Mouse (Mus musculus) intestine, embryonic 14.5 days (tissue): ENCODE measurements around the gene Hcn4. TPM values are rescaled to one million over a fixed set of nuclear protein-coding genes. Genes with fewer than 3 reads are reported as not detected.
A peak's percentile ranks its signal among the peaks of the same experiment; 100 is the strongest.

ENCODE experiments used
- ATAC-seq: fragments of 200-750 bp; cut with Nextera tagmentation; replicated peaks from 2 replicates; pipeline ENCODE4 v1.8.0; 2017; ENCODE audit warnings: low read depth, moderate number of reproducible peaks, moderate TSS enrichment, moderate library complexity; ENCODE audit not compliant: low FRiP score, low TSS enrichment
- DNase-seq: peaks from one replicate; pipeline ENCODE4 v3.0.0-alpha.2; 2018; ENCODE audit warnings: low spot score
- H3K27ac ChIP-seq: fragments of 300-500 bp; sonication (generic); 2 replicates; pipeline ENCODE4 v1.5.1; 2014; ENCODE audit warnings: low read depth, mild to moderate bottlenecking, control low read depth
- H3K27me3 ChIP-seq: fragments of 300-500 bp; sonication (generic); replicated peaks from 2 replicates; pipeline ENCODE4 v1.6.1; 2014; ENCODE audit warnings: low read length, control low read depth; ENCODE audit not compliant: control insufficient read depth, insufficient read depth
- H3K36me3 ChIP-seq: fragments of 300-500 bp; sonication (generic); 2 replicates; pipeline ENCODE4 v1.6.1; 2014; ENCODE audit warnings: low read length, control low read depth; ENCODE audit not compliant: control insufficient read depth, insufficient read depth
- H3K4me1 ChIP-seq: fragments of 300-500 bp; sonication (generic); replicated peaks from 2 replicates; pipeline ENCODE4 v1.6.1; 2014; ENCODE audit warnings: low read length, control low read depth, mixed read lengths; ENCODE audit not compliant: control insufficient read depth, insufficient read depth
- H3K4me2 ChIP-seq: fragments of 300-500 bp; sonication (generic); 2 replicates; pipeline ENCODE4 v1.6.1; 2014; ENCODE audit warnings: low read length
- H3K4me3 ChIP-seq: fragments of 300-500 bp; sonication (generic); 2 replicates; pipeline ENCODE4 v1.5.1; 2014; ENCODE audit warnings: low read depth, low read length, control low read depth, mixed read lengths
- H3K9ac ChIP-seq: fragments of 300-500 bp; sonication (generic); 2 replicates; pipeline ENCODE4 v1.6.1; 2014; ENCODE audit warnings: mild to moderate bottlenecking, low read length
- H3K9me3 ChIP-seq: fragments of 300-500 bp; sonication (generic); 2 replicates; pipeline ENCODE4 v1.6.1; 2016; ENCODE audit warnings: low read length, control low read depth; ENCODE audit not compliant: control insufficient read depth
- WGBS: fragments of 180-500 bp; shearing (Covaris S2); extraction: QIAGEN DNeasy Blood & Tissue Kit; methylation state at CpG from one replicate; pipeline ENCODE4 v1.1.7; 2014; 5-methylcytosine and 5-hydroxymethylcytosine counted together
- polyA plus RNA-seq: library from polyadenylated mRNA; unstranded; fragments of >200 nt; fragmentation: Nextera tagmentation; extraction: Ambion mirVana; gene quantifications from 2 replicates; pipeline ENCODE4 v1.2.1, GENCODE M21; 2014

Hcn4 gene
- polyA plus RNA-seq, 1 experiment from 2014 or later: 0.31 TPM

DNA sequence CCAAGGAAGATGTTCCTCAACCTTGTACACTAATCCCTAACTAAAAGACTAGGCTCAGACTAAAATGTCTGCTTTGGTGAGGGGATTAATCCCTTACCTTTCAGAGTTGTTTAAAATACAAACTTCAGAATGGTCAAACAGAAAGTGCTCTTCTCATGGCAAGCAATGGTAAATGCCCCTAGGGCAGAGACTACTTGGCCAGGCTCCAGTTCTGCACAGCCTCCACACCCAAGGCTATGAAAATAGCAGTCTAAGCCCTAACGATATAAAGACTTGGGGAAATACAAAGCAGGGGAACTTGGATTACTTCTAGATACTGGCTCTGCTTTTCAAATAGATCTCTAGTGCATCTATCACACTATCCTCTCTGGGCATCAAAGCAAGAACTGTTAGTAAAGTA lies 59.5 kb downstream of the Hcn4 start:
- no peak overlapping the region for H3K9ac ChIP-seq
- peaks cover 79% of the 10 kb centered on the region for H3K36me3 ChIP-seq
- no peak overlapping the region for H3K4me3 ChIP-seq
- 58% methylated on average over 1 of the region's 1 CpGs for WGBS
- no peak for ATAC-seq
- H3K27ac ChIP-seq: no peak overlapping the region
- no peaks in the 10 kb centered on the region for H3K27me3 ChIP-seq
- H3K9me3 ChIP-seq: no peaks in the 10 kb centered on the region
- H3K4me2 ChIP-seq: no peak overlapping the region
- no peaks in the 10 kb centered on the region for H3K4me1 ChIP-seq
- no peak for DNase-seq

DNA sequence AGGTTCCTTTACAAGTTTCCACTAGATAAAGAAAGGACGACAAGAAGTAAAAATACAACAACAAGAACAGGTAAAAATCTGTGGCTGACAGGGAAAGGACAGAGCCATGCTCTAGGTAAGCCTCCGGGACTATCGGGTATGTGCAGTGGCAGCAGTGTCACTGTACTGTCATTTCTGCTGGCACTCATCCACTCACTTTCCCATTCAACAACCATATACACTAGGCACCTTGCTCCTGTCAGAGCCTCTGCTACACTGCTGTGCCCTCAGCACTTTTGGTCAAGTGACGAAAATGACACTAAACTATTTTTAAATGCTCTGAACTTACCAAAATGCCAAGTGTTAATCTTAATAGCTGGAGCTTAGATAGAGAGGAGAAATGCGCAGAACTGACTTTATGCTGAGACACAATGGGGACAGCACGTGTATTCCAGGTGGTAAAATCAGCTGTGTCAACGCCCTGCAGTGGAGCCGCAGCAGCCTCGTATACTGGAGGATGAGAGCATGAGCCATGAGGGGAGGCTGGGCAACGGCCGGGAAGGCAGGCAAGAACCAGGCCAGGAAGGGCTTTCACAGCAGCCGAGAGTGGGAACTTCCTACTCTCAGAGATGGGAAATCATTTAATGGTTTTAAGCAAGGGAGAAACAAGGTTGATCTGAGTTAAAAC lies 66.7 kb downstream of the Hcn4 start:
- peaks cover 74% of the 10 kb centered on the region for H3K36me3 ChIP-seq
- H3K27ac ChIP-seq: no peak overlapping the region
- no peaks in the 10 kb centered on the region for H3K9me3 ChIP-seq
- no peak for DNase-seq
- WGBS: 86% methylated on average over 12 of the region's 12 CpGs
- no peak overlapping the region for H3K9ac ChIP-seq
- no peak for ATAC-seq
- H3K4me2 ChIP-seq: no peak overlapping the region
- H3K27me3 ChIP-seq: no peaks in the 10 kb centered on the region
- no peaks in the 10 kb centered on the region for H3K4me1 ChIP-seq
- H3K4me3 ChIP-seq: no peak overlapping the region

DNA sequence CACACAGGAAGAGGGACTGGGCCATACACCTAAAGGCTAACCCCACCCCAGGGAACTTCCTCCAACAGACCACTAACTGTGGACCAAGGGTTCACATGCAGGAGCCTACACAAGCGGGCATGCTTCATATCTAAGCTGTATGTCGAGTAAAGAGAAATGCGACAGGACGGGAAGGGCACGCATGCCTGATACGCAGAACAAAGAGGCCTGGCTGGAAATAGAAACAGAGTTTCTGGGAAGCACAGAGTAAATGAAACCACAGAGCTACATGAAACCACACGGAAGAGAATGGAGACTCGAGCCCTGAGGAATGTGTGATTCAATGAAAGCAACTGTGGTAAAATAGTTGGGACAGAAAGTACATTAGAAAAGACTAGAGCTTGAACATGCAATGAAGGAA lies 67.7 kb downstream of the Hcn4 start:
- no peaks in the 10 kb centered on the region for H3K4me1 ChIP-seq
- H3K4me3 ChIP-seq: no peak overlapping the region
- no peaks in the 10 kb centered on the region for H3K9me3 ChIP-seq
- no peak for DNase-seq
- peaks cover 68% of the 10 kb centered on the region for H3K36me3 ChIP-seq
- H3K9ac ChIP-seq: no peak overlapping the region
- H3K4me2 ChIP-seq: no peak overlapping the region
- WGBS: 91% methylated on average over 8 of the region's 8 CpGs
- no peaks in the 10 kb centered on the region for H3K27me3 ChIP-seq
- no peak overlapping the region for H3K27ac ChIP-seq
- ATAC-seq: no peak

DNA sequence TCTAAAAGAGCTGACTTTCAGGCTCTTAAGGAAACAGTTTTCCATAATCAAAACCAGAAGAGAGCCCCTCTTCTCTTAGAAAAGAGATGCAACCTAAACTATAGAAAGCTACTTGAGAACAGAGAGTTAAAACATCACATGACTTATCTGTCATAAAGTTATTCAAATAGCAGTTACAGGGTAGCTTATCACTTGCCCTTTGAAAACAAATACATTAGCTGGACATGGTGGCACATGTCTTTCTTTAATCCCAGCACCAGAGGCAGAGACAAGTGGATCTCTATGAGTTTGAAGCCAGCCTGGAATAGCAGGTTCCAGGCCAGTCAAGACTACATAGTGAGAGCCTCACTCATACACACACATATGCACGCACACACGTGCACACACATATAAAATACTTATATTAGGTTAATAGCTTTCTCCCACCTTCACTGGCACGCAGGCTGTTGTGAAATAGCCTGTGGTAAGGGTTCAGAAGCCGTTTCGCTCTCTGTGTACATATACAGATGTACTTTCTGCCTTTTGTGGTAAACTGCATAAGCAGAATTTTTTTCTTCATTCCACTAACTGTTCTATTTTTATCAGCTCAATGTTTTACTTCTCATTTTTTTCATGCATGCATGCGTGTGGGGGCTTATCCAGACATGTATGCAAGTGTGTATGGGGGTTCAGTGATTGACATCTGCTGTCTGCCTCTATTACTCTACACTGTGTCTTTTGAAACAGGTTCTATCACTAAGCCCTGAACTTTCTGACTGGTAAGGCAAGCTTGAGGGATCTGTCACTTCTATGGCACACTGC lies 68.8 kb downstream of the Hcn4 start:
- Histone ChIP-seq H3K4me3 (no peak overlapping the region), H3K4me1 (no peaks in the 10 kb centered on the region), H3K27me3 (no peaks in the 10 kb centered on the region), H3K9ac (no peak overlapping the region), H3K27ac (no peak overlapping the region), H3K4me2 (no peak overlapping the region), H3K36me3 (peaks cover 67% of the 10 kb centered on the region), H3K9me3 (no peaks in the 10 kb centered on the region)
- 94% methylated on average over 6 of the region's 6 CpGs for WGBS
- DNase-seq (no peak), ATAC-seq (no peak)

DNA sequence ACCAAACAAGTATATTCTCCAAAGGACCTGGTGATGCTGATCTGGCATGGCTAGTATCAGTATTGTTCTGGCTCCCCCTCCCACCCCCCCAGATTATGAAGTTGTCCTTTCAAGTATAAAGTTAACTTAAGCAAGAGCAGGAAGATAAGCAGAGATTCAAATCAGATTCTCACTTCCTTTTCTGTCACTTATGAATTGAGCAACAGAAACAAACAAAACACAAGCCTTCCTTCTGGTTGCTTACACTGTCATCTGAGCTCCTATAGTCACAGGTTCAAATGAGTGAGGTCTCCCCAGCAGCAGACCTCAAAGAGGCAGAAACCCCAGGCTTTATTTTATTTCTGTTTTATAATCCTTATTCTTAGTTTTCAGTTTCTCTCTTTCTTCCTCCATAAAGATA lies 76.4 kb downstream of the Hcn4 start:
- peaks cover 48% of the 10 kb centered on the region for H3K36me3 ChIP-seq
- H3K4me2 ChIP-seq: no peak overlapping the region
- no peaks in the 10 kb centered on the region for H3K4me1 ChIP-seq
- no peak overlapping the region for H3K4me3 ChIP-seq
- no peak for DNase-seq
- no peak overlapping the region for H3K9ac ChIP-seq
- no peaks in the 10 kb centered on the region for H3K27me3 ChIP-seq
- no peak for ATAC-seq
- no peak overlapping the region for H3K27ac ChIP-seq
- no peaks in the 10 kb centered on the region for H3K9me3 ChIP-seq

DNA sequence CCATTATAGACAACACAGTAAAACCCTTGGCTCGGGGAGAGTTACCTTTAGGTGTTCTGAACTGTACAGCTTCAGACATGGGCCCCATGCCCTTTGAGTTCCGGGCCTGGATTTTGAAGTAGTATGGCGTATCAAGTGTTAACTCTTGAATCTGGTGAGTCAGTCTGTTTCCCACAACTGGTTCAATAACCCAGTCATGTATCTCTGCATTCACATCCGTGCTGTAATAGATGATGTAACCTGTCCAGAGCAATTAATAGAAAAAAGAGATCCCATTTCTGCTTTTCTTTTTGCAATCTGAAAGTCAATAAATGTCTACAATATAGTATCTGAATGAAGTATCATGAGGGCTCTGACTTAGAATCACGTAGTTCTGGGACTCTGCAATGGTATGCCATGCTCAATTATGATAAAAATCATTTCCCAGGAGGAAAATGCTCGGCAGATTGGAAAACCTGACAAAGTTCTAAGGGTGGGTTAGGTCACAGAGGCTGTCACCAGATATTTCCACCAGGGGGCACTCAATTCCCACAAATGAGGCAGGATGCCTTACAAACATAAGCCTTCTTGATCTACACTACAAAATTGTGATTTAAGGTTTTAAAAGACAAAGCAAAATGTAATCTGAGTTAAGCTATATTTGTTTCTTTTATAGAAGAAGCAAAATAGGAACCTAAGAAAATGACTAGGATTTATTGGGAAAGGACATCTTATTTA lies 79.8 kb downstream of the Hcn4 start:
- Histone ChIP-seq H3K4me1 (no peaks in the 10 kb centered on the region), H3K9me3 (no peaks in the 10 kb centered on the region), H3K27ac (no peak overlapping the region), H3K4me2 (no peak overlapping the region), H3K9ac (no peak overlapping the region), H3K36me3 (peaks cover 61% of the 10 kb centered on the region), H3K27me3 (no peaks in the 10 kb centered on the region), H3K4me3 (no peak overlapping the region)
- DNase-seq (peak; percentile 73), ATAC-seq (no peak)
- WGBS: 69% methylated on average over 6 of the region's 6 CpGs

Other genes with a start within 250 kb of the Hcn4 start
- gene Nptn, start 241.2 kb upstream of the Hcn4 start, polyA plus RNA-seq: 129 and 131 TPM in 2 replicates
- 1.8 and 3.2 TPM in 2 replicates for gene Rec114, start 79.4 kb upstream of the Hcn4 start, polyA plus RNA-seq
- 37.6 and 41.5 TPM in 2 replicates for gene Neo1, start 213.0 kb downstream of the Hcn4 start, polyA plus RNA-seq